Mouse (Mus musculus) adrenal gland, adult (tissue): Measurements from ENCODE around the gene Ift22.
A peak's percentile ranks its signal among the peaks of the same experiment; 100 is the strongest.

Experiments
- DNase-seq, 2 experiments: peaks; one replicate each; pipeline ENCODE4 v3.0.0; 2022 to 2023; ENCODE audit warnings: low spot score in 1 of 2; ENCODE audit not compliant: inconsistent age in 2 of 2

Gene Ift22

GRCm38 (mm10) chr5:136907991-136908857 lies at the start of gene Ift22:
Gene Ift22, plus strand, starts transcription at chr5:136908150.
- peak; percentile 93 to 98 for DNase-seq

GRCm38 (mm10) chr5:136861191-136861940 lies 46.6 kb upstream of the Ift22 start:
- DNase-seq = no peak

GRCm38 (mm10) chr5:136862806-136863205 lies 45.1 kb upstream of the Ift22 start:
- DNase-seq = no peak

GRCm38 (mm10) chr5:136863276-136863675 lies 44.7 kb upstream of the Ift22 start:
- DNase-seq = no peak

- no peak for DNase-seq
These were observed 43.8 kb upstream of the Ift22 start for GRCm38 (mm10) chr5:136863961-136864674.

GRCm38 (mm10) chr5:136867706-136868105 lies 40.2 kb upstream of the Ift22 start:
- DNase-seq = no peak

GRCm38 (mm10) chr5:136869451-136870114 lies 38.4 kb upstream of the Ift22 start:
- DNase-seq = no peak

GRCm38 (mm10) chr5:136872417-136872816 lies 35.5 kb upstream of the Ift22 start:
- no peak for DNase-seq

GRCm38 (mm10) chr5:136874271-136874670 lies 33.7 kb upstream of the Ift22 start:
- DNase-seq = no peak

GRCm38 (mm10) chr5:136880101-136880500 lies 27.8 kb upstream of the Ift22 start:
- DNase-seq = peak; percentile 59 to 77

GRCm38 (mm10) chr5:136881380-136882009 lies 26.5 kb upstream of the Ift22 start:
- DNase-seq = peak; percentile 60 to 88

GRCm38 (mm10) chr5:136882055-136882787 lies 25.7 kb upstream of the Ift22 start:
- DNase-seq = no peak

- DNase-seq = peak in 1 of 2 experiments; percentile 32
These were observed 25.0 kb upstream of the Ift22 start, which contains the start of gene Col26a1 for GRCm38 (mm10) chr5:136882788-136883439. Gene Col26a1, minus strand, starts transcription at chr5:136883209.

GRCm38 (mm10) chr5:136886957-136887356 lies 21.0 kb upstream of the Ift22 start:
- no peak for DNase-seq

GRCm38 (mm10) chr5:136888539-136889355 lies 19.2 kb upstream of the Ift22 start:
- DNase-seq = no peak

GRCm38 (mm10) chr5:136894840-136895528 lies 13.0 kb upstream of the Ift22 start:
- DNase-seq = no peak

GRCm38 (mm10) chr5:136895529-136895963 lies 12.4 kb upstream of the Ift22 start:
- DNase-seq = no peak

- DNase-seq = no peak
These were observed 3.3 kb upstream of the Ift22 start for GRCm38 (mm10) chr5:136904621-136905020.
